Mouse (Mus musculus) WW6 (cell line): ENCODE measurements around the gene Agbl3.

ENCODE experiments used
- DNase-seq: peaks from one replicate; pipeline ENCODE4 v3.0.0-alpha.2; 2013; ENCODE audit warnings: low read depth, low spot score

Gene Agbl3

GRCm38 (mm10) chr6:34780231-34780942 is at the start of gene Agbl3:
Agbl3 (plus strand) TSS chr6:34780432.
- DNase-seq = peak; percentile 73

- DNase-seq = no peak
These were observed 49.2 kb upstream of the Agbl3 start for GRCm38 (mm10) chr6:34731007-34731406.

GRCm38 (mm10) chr6:34731529-34731928 is 48.7 kb upstream of the Agbl3 start:
- DNase-seq = no peak

GRCm38 (mm10) chr6:34734940-34735695 is 45.1 kb upstream of the Agbl3 start:
- no peak for DNase-seq

- DNase-seq = no peak
These were observed 43.3 kb upstream of the Agbl3 start for GRCm38 (mm10) chr6:34736934-34737333.

- DNase-seq = no peak
These were observed 36.3 kb upstream of the Agbl3 start for GRCm38 (mm10) chr6:34743946-34744345.

GRCm38 (mm10) chr6:34747846-34748245 is 32.4 kb upstream of the Agbl3 start:
- no peak for DNase-seq

- no peak for DNase-seq
These were observed 31.7 kb upstream of the Agbl3 start for GRCm38 (mm10) chr6:34748566-34748965.

GRCm38 (mm10) chr6:34749526-34749925 is 30.7 kb upstream of the Agbl3 start:
- no peak for DNase-seq

- no peak for DNase-seq
These were observed 29.6 kb upstream of the Agbl3 start for GRCm38 (mm10) chr6:34750487-34751120.

GRCm38 (mm10) chr6:34751625-34752024 is 28.6 kb upstream of the Agbl3 start:
- DNase-seq = no peak

GRCm38 (mm10) chr6:34754448-34754847 is 25.8 kb upstream of the Agbl3 start:
- DNase-seq = peak; percentile 18

- DNase-seq = no peak
These were observed 21.9 kb upstream of the Agbl3 start for GRCm38 (mm10) chr6:34758340-34758739.

- DNase-seq = peak; percentile 11
These were observed 20.2 kb upstream of the Agbl3 start for GRCm38 (mm10) chr6:34760023-34760422.

- DNase-seq = no peak
These were observed 14.5 kb upstream of the Agbl3 start for GRCm38 (mm10) chr6:34765721-34766120.

- DNase-seq = no peak
These were observed 10.2 kb upstream of the Agbl3 start for GRCm38 (mm10) chr6:34769984-34770383.

GRCm38 (mm10) chr6:34770491-34770890 is 9.7 kb upstream of the Agbl3 start:
- no peak for DNase-seq

- DNase-seq = no peak
These were observed 3.8 kb upstream of the Agbl3 start for GRCm38 (mm10) chr6:34776396-34776795.

- DNase-seq = no peak
These were observed 3.1 kb upstream of the Agbl3 start for GRCm38 (mm10) chr6:34777094-34777493.

- no peak for DNase-seq
These were observed 2.1 kb upstream of the Agbl3 start for GRCm38 (mm10) chr6:34777981-34778668.

GRCm38 (mm10) chr6:34780943-34781289 is 684 bp downstream of the Agbl3 start:
- DNase-seq = no peak

- DNase-seq = no peak
These were observed 2.3 kb downstream of the Agbl3 start for GRCm38 (mm10) chr6:34782493-34782892.
